Mouse (Mus musculus) testis, postnatal 10 days (tissue): ENCODE data around the gene Vegfa.
A peak's percentile ranks its signal among the peaks of the same experiment; 100 is the strongest.

Source experiments
- DNase-seq: peaks from one replicate; pipeline ENCODE4 v3.0.0; 2021; ENCODE audit warnings: low spot score

The Vegfa gene

GRCm38 (mm10) chr17:46025927-46026668 lies 6.1 kb downstream of the Vegfa start:
- DNase-seq: no peak

GRCm38 (mm10) chr17:46025207-46025606 lies 7.0 kb downstream of the Vegfa start:
- DNase-seq: no peak

GRCm38 (mm10) chr17:46024192-46024591 lies 8.0 kb downstream of the Vegfa start:
- DNase-seq: no peak

- no peak for DNase-seq
Measured at GRCm38 (mm10) chr17:46023572-46023971, 8.6 kb downstream of the Vegfa start.

- no peak for DNase-seq
Measured at GRCm38 (mm10) chr17:46022934-46023333, 9.2 kb downstream of the Vegfa start.

- DNase-seq: no peak
Measured at GRCm38 (mm10) chr17:46022427-46022826, 9.7 kb downstream of the Vegfa start.

- no peak for DNase-seq
Measured at GRCm38 (mm10) chr17:46021760-46022159, 10.4 kb downstream of the Vegfa start.

- DNase-seq: no peak
Measured at GRCm38 (mm10) chr17:46021173-46021572, 11.0 kb downstream of the Vegfa start.

GRCm38 (mm10) chr17:46020579-46020978 lies 11.6 kb downstream of the Vegfa start:
- DNase-seq: no peak

- no peak for DNase-seq
Measured at GRCm38 (mm10) chr17:46018736-46019004, 13.5 kb downstream of the Vegfa start.

- no peak for DNase-seq
Measured at GRCm38 (mm10) chr17:46017946-46018735, 14.0 kb downstream of the Vegfa start.

GRCm38 (mm10) chr17:46016617-46017016 lies 15.6 kb downstream of the Vegfa start:
- no peak for DNase-seq

- DNase-seq: no peak
Measured at GRCm38 (mm10) chr17:46015967-46016366, 16.2 kb downstream of the Vegfa start.

- DNase-seq: no peak
Measured at GRCm38 (mm10) chr17:46014935-46015334, 17.2 kb downstream of the Vegfa start.

GRCm38 (mm10) chr17:46013549-46013948 lies 18.6 kb downstream of the Vegfa start:
- no peak for DNase-seq

- no peak for DNase-seq
Measured at GRCm38 (mm10) chr17:46012211-46012610, 20.0 kb downstream of the Vegfa start.

GRCm38 (mm10) chr17:46010462-46010861 lies 21.7 kb downstream of the Vegfa start:
- no peak for DNase-seq

- no peak for DNase-seq
Measured at GRCm38 (mm10) chr17:46009182-46009581, 23.0 kb downstream of the Vegfa start.

- DNase-seq: no peak
Measured at GRCm38 (mm10) chr17:46005458-46005857, 26.7 kb downstream of the Vegfa start.

GRCm38 (mm10) chr17:46004482-46004881 lies 27.7 kb downstream of the Vegfa start:
- DNase-seq: peak; percentile 35

GRCm38 (mm10) chr17:46003717-46004481 lies 28.3 kb downstream of the Vegfa start:
- DNase-seq: peak; percentile 44

- no peak for DNase-seq
Measured at GRCm38 (mm10) chr17:45999366-45999940, 32.7 kb downstream of the Vegfa start.
